In genomic region chr17:56153643-56154042, GRCm38 (mm10) we compare ENCODE assay signal across 8 mouse cellular contexts. TPM values are rescaled to one million over a fixed set of nuclear protein-coding genes. Genes with fewer than 3 reads are reported as not detected.
A peak's percentile ranks its signal among the peaks of the same experiment; 100 is the strongest.
DNase-seq lines count a peak whose midpoint lies in the region; ATAC-seq lines count a peak whose summit lies in the region.

No protein-coding gene starts in this region.

- no peak overlapping the region for H3K27ac ChIP-seq in heart, embryonic 12.5 days (ENCODE audit: poor library complexity, severe bottlenecking)

- no peaks in the 10 kb centered on the region for H3K36me3 ChIP-seq in heart, embryonic 12.5 days
- H3K36me3 ChIP-seq in megakaryocyte, embryonic 14.5 days (replicated peaks; ENCODE audit: low read length): no peaks in the 10 kb centered on the region

- intact Hi-C loops in gastrocnemius, postnatal 14 days (cut with DNase I; ENCODE audit: low total_unique reads): no loop called here

- no peaks in the 10 kb centered on the region for H3K9me3 ChIP-seq in heart, embryonic 12.5 days (replicated peaks)
- H3K9me3 ChIP-seq in megakaryocyte, embryonic 14.5 days: no peaks in the 10 kb centered on the region

- no peak overlapping the region for H3K4me3 ChIP-seq in heart, embryonic 12.5 days
- H3K4me3 ChIP-seq in megakaryocyte, embryonic 14.5 days (replicated peaks): peak overlapping the region; percentile 42

- peak; percentile 67 to 75 for DNase-seq in heart, adult 18-20 months
- DNase-seq in adrenal gland, adult 18-20 months (ENCODE audit: low spot score in 2 of 2): peak; percentile 67 to 76
- DNase-seq in gastrocnemius, postnatal 14 days: peak; percentile 63
- DNase-seq in kidney, postnatal 4 days: peak; percentile 73 to 81
- DNase-seq in natural killer cell, adult 2 months (ENCODE audit: low spot score in 2 of 2): no peak
- no peak for DNase-seq in left cerebral cortex, adult 11 months (ENCODE audit: low spot score)

- H3K4me2 ChIP-seq in heart, embryonic 12.5 days: no peak overlapping the region

- H3K9ac ChIP-seq in heart, embryonic 12.5 days: no peak overlapping the region

- peaks cover 10% of the 10 kb centered on the region for H3K4me1 ChIP-seq in heart, embryonic 12.5 days (replicated peaks)
- H3K4me1 ChIP-seq in megakaryocyte, embryonic 14.5 days: peaks cover 59% of the 10 kb centered on the region

- no peak; the same call in 1 of the 2 replicates for ATAC-seq in heart, embryonic 12.5 days (ENCODE audit: insufficient number of reproducible peaks, low FRiP score)

- 32% methylated on average over 9 of the region's 9 CpGs for WGBS in heart, embryonic 12.5 days

- peaks cover 94% of the 10 kb centered on the region for H3K27me3 ChIP-seq in heart, embryonic 12.5 days (replicated peaks)
- peaks cover 73% of the 10 kb centered on the region for H3K27me3 ChIP-seq in megakaryocyte, embryonic 14.5 days (replicated peaks)

RNA-seq across cellular contexts. Expression of gene Tnfaip8l1, which starts 8.6 kb away (rescaled TPM):
- total RNA-seq in heart, adult 18-20 months (2021): 1 to 10 TPM; 1.3 to 1.5 TPM
- 4.8 and 5.0 TPM in 2 replicates for polyA plus RNA-seq in heart, embryonic 12.5 days (2016; fragmentation: Nextera tagmentation; extraction: Ambion mirVana)
- total RNA-seq in adrenal gland, adult 18-20 months (2021): 1 to 10 TPM; 1.9 to 2.5 TPM
- total RNA-seq in gastrocnemius, postnatal 14 days (2021): 1 to 10 TPM; 3.5 TPM
- 0.94 and 3.0 TPM in 2 replicates for polyA plus RNA-seq in megakaryocyte, embryonic 14.5 days (2012; ENCODE audit: insufficient read depth, low replicate concordance)

RNA-seq across cellular contexts. Expression of gene Sema6b, which starts 13.5 kb away (rescaled TPM):
- 10 to 100 TPM; 12.5 to 13.5 TPM for total RNA-seq in heart, adult 18-20 months (2021)
- 0.44 and 0.57 TPM in 2 replicates for polyA plus RNA-seq in heart, embryonic 12.5 days (2016; fragmentation: Nextera tagmentation; extraction: Ambion mirVana)
- total RNA-seq in adrenal gland, adult 18-20 months (2021): 1 to 10 TPM; 6.3 to 7.0 TPM
- total RNA-seq in gastrocnemius, postnatal 14 days (2021): 10 to 100 TPM in 1 of 2 experiments, 1 to 10 TPM in 1; 9.8 to 12.1 TPM
- 19.4 and 37.0 TPM in 2 replicates for polyA plus RNA-seq in megakaryocyte, embryonic 14.5 days (2012; ENCODE audit: insufficient read depth, low replicate concordance)

RNA-seq across cellular contexts. Expression of gene Mydgf, which starts 30.1 kb away (rescaled TPM):
- 10 to 100 TPM; 25.4 to 26.1 TPM for total RNA-seq in heart, adult 18-20 months (2021)
- 72.9 and 73.2 TPM in 2 replicates for polyA plus RNA-seq in heart, embryonic 12.5 days (2016; fragmentation: Nextera tagmentation; extraction: Ambion mirVana)
- total RNA-seq in adrenal gland, adult 18-20 months (2021): 10 to 100 TPM; 49.6 to 56.6 TPM
- 10 to 100 TPM; 23.4 to 26.4 TPM for total RNA-seq in gastrocnemius, postnatal 14 days (2021)
- polyA plus RNA-seq in megakaryocyte, embryonic 14.5 days (2012; ENCODE audit: insufficient read depth, low replicate concordance): 13.4 and 39.8 TPM in 2 replicates

RNA-seq across cellular contexts. Expression of gene Lrg1, which starts 31.8 kb away (rescaled TPM):
- 10 to 100 TPM; 56.2 to 65.4 TPM for total RNA-seq in heart, adult 18-20 months (2021)
- polyA plus RNA-seq in heart, embryonic 12.5 days (2016; fragmentation: Nextera tagmentation; extraction: Ambion mirVana): 0.18 TPM in 1 of 2 replicates, not detected in the other
- total RNA-seq in adrenal gland, adult 18-20 months (2021): 10 to 100 TPM; 21.2 to 57.7 TPM
- 1 to 10 TPM; 2.9 to 5.6 TPM for total RNA-seq in gastrocnemius, postnatal 14 days (2021)
- 2.7 TPM in 1 of 2 replicates, not detected in the other for polyA plus RNA-seq in megakaryocyte, embryonic 14.5 days (2012; ENCODE audit: insufficient read depth, low replicate concordance)

RNA-seq across cellular contexts. Expression of gene Plin5, which starts 36.2 kb away (rescaled TPM):
- 100 to 1,000 TPM; 166 TPM for total RNA-seq in heart, adult 18-20 months (2021)
- 0.09 and 0.17 TPM in 2 replicates for polyA plus RNA-seq in heart, embryonic 12.5 days (2016; fragmentation: Nextera tagmentation; extraction: Ambion mirVana)
- 10 to 100 TPM; 53.7 to 67.4 TPM for total RNA-seq in adrenal gland, adult 18-20 months (2021)
- total RNA-seq in gastrocnemius, postnatal 14 days (2021): 10 to 100 TPM; 17.6 to 48.3 TPM
- polyA plus RNA-seq in megakaryocyte, embryonic 14.5 days (2012; ENCODE audit: insufficient read depth, low replicate concordance): not detected in 2 replicates

Comparison
In these comparisons a context has a peak if more than half of its experiments do, and no peak if none do; other contexts are left out.
1. DNase-seq: peak in heart, adult 18-20 months (2 of 2), adrenal gland, adult 18-20 months (2 of 2), gastrocnemius, postnatal 14 days (single experiment) and kidney, postnatal 4 days (2 of 2); none in natural killer cell, adult 2 months (0 of 2) and left cerebral cortex, adult 11 months (single experiment).